Mouse (Mus musculus) CH12.LX (cell line): ENCODE measurements around the gene Tmem72.

Experiments used
- BHLHE40 ChIP-seq: IDR thresholded peaks from 2 replicates; pipeline ENCODE4 v1.6.1; 2011; ENCODE audit warnings: mild to moderate bottlenecking, low read depth, low read length, improper control_type of control experiment
- CTCF ChIP-seq, 2 experiments: IDR thresholded peaks in 1 of 2; conservative IDR thresholded peaks in 1 of 2; 2 replicates each; pipeline ENCODE4 v1.5.1; 2011 to 2012; ENCODE audit warnings: low read depth in 2 of 2, low read length in 2 of 2, improper control_type of control experiment in 1 of 2, inconsistent platforms in 1 of 2, mild to moderate bottlenecking in 1 of 2, moderate library complexity in 1 of 2
- EP300 ChIP-seq: IDR thresholded peaks from 2 replicates; pipeline ENCODE4 v1.6.1; 2011; ENCODE audit warnings: low read length, improper control_type of control experiment
- MAX ChIP-seq: IDR thresholded peaks from 2 replicates; pipeline ENCODE4 v1.6.1; 2011; ENCODE audit warnings: low read length, improper control_type of control experiment
- NRF1 ChIP-seq: IDR thresholded peaks from 2 replicates; pipeline ENCODE4 v1.6.1; 2014; ENCODE audit warnings: low read depth, mild to moderate bottlenecking, inconsistent platforms, low read length, improper control_type of control experiment, moderate library complexity
- POLR2A ChIP-seq: IDR thresholded peaks from 2 replicates; pipeline ENCODE4 v1.6.1; 2011; ENCODE audit warnings: low read depth, mild to moderate bottlenecking, improper control_type of control experiment, low read length
- TCF12 ChIP-seq: IDR thresholded peaks from 2 replicates; pipeline ENCODE4 v1.6.1; 2014; ENCODE audit warnings: low read depth, mild to moderate bottlenecking, inconsistent platforms, low read length, improper control_type of control experiment
- USF1 ChIP-seq: IDR thresholded peaks from 2 replicates; pipeline ENCODE4 v1.6.1; 2014; ENCODE audit warnings: low read depth, mild to moderate bottlenecking, inconsistent platforms, low read length, improper control_type of control experiment
- USF2 ChIP-seq: conservative IDR thresholded peaks from 2 replicates; pipeline ENCODE4 v1.6.1; 2011; ENCODE audit warnings: low read depth, low read length, improper control_type of control experiment

DNA sequence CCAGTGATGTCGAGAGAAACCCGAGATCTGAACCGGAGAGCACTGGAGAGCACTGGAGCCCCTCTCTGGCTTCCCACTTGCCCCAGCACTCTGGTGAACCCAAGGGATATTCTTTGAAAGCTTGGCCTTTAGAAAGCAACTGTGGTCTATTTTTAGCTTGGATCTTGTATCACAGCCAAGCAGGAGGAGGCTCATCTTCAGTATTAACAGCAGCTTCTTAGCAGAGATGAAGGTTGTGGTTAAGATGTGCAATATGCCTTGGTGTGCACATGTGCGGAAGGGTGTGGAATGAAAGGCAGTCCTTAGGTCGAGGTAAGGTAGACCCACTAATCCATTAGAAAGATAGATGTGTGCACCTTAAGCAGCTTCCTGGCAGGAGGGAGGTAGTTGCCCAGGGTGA lies 2.1 kb downstream of the Tmem72 start:
- no peak for TF ChIP-seq POLR2A
- no peak for TF ChIP-seq TCF12
- no peak for TF ChIP-seq NRF1
- no peak for TF ChIP-seq USF2
- no peak for TF ChIP-seq CTCF (conservative IDR thresholded peaks at IDR 0.05 in 1 of 2, IDR thresholded peaks at IDR 0.05 in 1 of 2; ENCODE audit: low read depth in 2 of 2, low read length in 2 of 2)
- TF ChIP-seq EP300 = no peak
- no peak for TF ChIP-seq MAX
- no peak for TF ChIP-seq BHLHE40
- TF ChIP-seq USF1 = no peak
